Mouse (Mus musculus): Measurements from ENCODE around the gene 2900026A02Rik.

DNA sequence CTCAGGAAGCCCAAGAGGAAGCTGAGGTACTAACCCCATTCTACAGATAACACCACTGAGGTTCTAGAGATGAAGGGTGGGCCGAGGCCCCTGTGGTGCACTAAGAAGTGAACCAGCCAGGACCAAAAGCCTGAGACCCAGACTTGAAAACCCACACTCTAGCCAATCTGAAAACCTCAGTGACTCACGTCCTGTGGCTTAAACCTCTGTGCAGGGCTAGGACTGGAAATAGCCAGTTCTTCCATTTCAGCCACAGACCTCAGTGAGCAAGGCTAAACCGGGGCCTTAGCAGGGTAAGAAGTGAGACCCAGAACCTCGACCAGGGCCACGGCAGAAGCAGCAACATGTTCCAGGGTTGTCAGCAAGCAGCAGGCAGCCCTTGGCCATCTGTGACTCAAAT is 64.0 kb downstream of the 2900026A02Rik start:
- no peak for TF ChIP-seq CTCF (IDR thresholded peaks at IDR 0.05; ENCODE audit: low read depth)
- no peak for TF ChIP-seq EP300 (IDR thresholded peaks at IDR 0.05; ENCODE audit: low read depth)
